Mouse (Mus musculus) bone marrow macrophage, adult 2 months (primary cell): ENCODE data around the gene Tmem86a.

Source experiments
- CTCF ChIP-seq: IDR thresholded peaks from 2 replicates; pipeline ENCODE4 v1.5.1; 2012; ENCODE audit warnings: low read depth, mild to moderate bottlenecking, low read length, moderate library complexity
- POLR2A ChIP-seq: IDR thresholded peaks from 2 replicates; pipeline ENCODE4 v1.6.1; 2012; ENCODE audit warnings: mild to moderate bottlenecking, low read depth, low read length, borderline replicate concordance

GRCm38 (mm10) chr7:47073536-47074521 is 23.4 kb downstream of the Tmem86a start:
- TF ChIP-seq POLR2A (no peak), CTCF (no peak)
